Mouse (Mus musculus): Measurements from ENCODE around the gene Sulf2. TPM values are rescaled to one million over a fixed set of nuclear protein-coding genes. Genes with fewer than 3 reads are reported as not detected.

The Sulf2 gene
- polyA plus RNA-seq, 1 experiment from 2014 or later, result 68.4 TPM

DNA sequence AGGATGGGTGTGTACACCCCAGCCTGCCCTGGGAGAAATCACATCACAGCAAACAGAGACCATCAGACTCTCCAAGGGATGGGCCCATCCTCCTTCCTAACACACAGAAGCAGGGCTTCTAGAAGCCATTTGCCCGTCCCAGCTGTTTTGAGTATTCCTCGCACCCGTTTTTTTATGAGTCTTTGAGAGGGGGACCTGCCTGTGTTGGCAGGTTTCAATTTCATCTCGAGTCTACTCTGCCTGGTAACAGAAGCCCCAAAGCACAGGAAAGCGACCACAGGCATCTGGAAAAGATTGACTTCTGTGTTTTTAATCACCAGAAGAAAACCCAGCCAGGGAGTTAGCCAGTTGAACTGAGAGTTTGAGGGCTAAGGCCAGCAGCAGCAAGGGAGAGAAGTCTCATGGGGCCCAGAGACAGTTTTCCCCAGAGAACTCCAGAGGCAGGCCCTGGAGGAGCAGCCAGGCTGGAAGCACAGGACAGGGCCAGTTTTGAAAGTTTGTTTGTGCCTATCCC lies 24.7 kb upstream of the Sulf2 start:
- H3K4me2 ChIP-seq (ENCODE audit: low read depth, low read length), result no peak overlapping the region
- H3K36me3 ChIP-seq (ENCODE audit: control insufficient read depth, insufficient read depth, low read length), result no peaks in the 10 kb centered on the region
- peaks cover 26% of the 10 kb centered on the region for H3K4me1 ChIP-seq (ENCODE audit: control insufficient read depth, insufficient read depth, low read length)
- 33% methylated on average over 5 of the region's 5 CpGs for WGBS
- peak overlapping the region; percentile 38 for H3K27ac ChIP-seq (ENCODE audit: low read length)
- H3K27me3 ChIP-seq (replicated peaks; ENCODE audit: control insufficient read depth, insufficient read depth, low read length), result no peaks in the 10 kb centered on the region
- H3K9me3 ChIP-seq (ENCODE audit: control insufficient read depth, low read length), result no peaks in the 10 kb centered on the region
- H3K9ac ChIP-seq (ENCODE audit: low read depth, low read length), result peak overlapping the region; percentile 38; the same call in 1 of the 2 replicates
- ATAC-seq, result no peak
- H3K4me3 ChIP-seq (ENCODE audit: low read length), result no peak overlapping the region

DNA sequence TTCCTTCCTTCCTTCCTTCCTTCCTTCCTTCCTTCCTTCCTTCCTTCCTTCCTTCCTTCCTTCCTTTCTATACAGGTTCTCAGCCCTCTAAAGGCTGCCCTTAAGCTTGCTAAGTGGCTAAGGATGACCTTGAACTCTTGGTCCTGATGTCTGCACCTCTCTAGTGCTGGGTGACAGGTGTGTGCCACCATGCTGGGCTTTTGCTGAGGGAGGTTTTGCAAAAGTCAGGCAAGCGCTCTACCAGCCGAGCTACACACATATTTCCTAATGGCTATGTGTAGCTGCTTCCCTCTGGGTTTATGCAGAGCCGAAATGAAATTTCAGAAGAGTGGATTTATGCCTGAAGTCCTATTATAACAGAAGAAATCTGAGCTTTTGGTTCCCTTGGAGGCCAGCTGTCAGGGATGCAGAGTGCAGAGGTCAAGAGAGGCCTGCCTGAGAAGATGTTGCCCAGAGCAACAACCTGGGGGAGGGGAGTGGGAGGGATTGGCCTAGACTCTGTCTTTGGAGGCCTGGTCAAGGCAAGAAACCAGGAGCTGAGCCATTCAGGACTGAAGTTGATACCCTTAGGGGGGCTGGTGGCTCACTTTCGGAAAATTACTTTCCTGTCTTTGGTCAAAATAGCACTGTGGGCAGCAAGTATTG lies 24.1 kb upstream of the Sulf2 start:
- 64% methylated on average over 4 of the region's 4 CpGs for WGBS
- no peaks in the 10 kb centered on the region for H3K27me3 ChIP-seq (replicated peaks; ENCODE audit: control insufficient read depth, insufficient read depth, low read length)
- H3K4me1 ChIP-seq (ENCODE audit: control insufficient read depth, insufficient read depth, low read length), result peaks cover 25% of the 10 kb centered on the region
- no peak overlapping the region for H3K4me2 ChIP-seq (ENCODE audit: low read depth, low read length)
- no peak for ATAC-seq
- no peaks in the 10 kb centered on the region for H3K36me3 ChIP-seq (ENCODE audit: control insufficient read depth, insufficient read depth, low read length)
- H3K9me3 ChIP-seq (ENCODE audit: control insufficient read depth, low read length), result no peaks in the 10 kb centered on the region
- H3K9ac ChIP-seq (ENCODE audit: low read depth, low read length), result peak overlapping the region; percentile 38; the same call in 1 of the 2 replicates
- H3K4me3 ChIP-seq (ENCODE audit: low read length), result no peak overlapping the region
- peak overlapping the region; percentile 38 for H3K27ac ChIP-seq (ENCODE audit: low read length)

DNA sequence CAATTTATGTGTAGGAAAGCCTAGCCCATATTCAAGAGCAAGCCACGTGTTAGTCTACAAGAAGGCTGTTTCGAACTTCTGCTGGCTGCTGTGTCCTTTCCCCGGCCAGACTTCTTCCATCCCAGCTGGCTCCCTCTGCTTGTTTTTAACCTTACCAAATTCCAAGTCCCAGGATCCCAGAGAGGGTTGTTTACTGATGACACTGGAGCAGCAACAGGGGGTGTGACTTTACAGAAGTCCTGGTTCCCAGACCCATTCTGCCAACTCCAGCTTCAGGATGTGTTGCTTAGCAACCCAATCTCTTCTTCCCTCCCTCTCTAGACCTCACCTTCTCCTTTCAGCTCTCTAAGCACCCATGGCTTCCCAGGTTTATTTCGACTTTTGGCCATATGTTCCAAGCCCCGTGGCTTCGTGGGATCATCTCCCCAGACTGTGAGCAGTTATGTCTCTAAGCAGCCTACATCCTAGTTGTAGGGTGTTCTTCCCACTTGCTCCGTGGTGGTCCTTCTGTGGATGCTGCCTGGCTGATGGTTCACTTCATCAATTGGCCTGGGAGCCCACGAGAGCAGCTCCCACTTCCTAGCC lies 20.2 kb upstream of the Sulf2 start:
- H3K9ac ChIP-seq (ENCODE audit: low read depth, low read length), result no peak overlapping the region
- peaks cover 24% of the 10 kb centered on the region for H3K4me1 ChIP-seq (ENCODE audit: control insufficient read depth, insufficient read depth, low read length)
- H3K27me3 ChIP-seq (replicated peaks; ENCODE audit: control insufficient read depth, insufficient read depth, low read length), result no peaks in the 10 kb centered on the region
- no peak for ATAC-seq
- H3K4me3 ChIP-seq (ENCODE audit: low read length), result no peak overlapping the region
- no peaks in the 10 kb centered on the region for H3K36me3 ChIP-seq (ENCODE audit: control insufficient read depth, insufficient read depth, low read length)
- WGBS, result 45% methylated on average over 8 of the region's 8 CpGs
- H3K9me3 ChIP-seq (ENCODE audit: control insufficient read depth, low read length), result no peaks in the 10 kb centered on the region
- no peak overlapping the region for H3K4me2 ChIP-seq (ENCODE audit: low read depth, low read length)
- no peak overlapping the region for H3K27ac ChIP-seq (ENCODE audit: low read length)

DNA sequence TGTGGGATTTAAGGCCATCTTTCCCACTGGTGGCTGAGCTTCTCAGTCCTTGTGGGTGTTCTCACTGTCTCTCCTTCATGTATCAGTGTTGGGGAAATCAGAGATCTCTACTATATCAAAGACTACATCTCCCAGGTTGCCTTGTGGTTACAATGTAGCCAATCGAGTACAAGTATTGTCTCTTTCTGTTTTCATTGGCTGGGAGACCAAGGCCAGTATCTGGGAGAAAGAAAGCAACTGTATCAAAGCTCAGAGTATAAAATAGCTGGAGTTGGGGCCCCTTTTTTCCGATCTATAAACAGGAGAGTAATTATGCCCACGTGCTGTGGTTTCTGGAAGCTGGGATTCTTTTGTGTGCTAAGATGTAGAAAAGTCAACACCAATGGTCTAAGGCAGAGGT lies 19.7 kb upstream of the Sulf2 start:
- Histone ChIP-seq H3K27ac (ENCODE audit: low read length) (no peak overlapping the region), H3K4me3 (ENCODE audit: low read length) (no peak overlapping the region), H3K4me2 (ENCODE audit: low read depth, low read length) (no peak overlapping the region), H3K36me3 (ENCODE audit: control insufficient read depth, insufficient read depth, low read length) (no peaks in the 10 kb centered on the region), H3K9ac (ENCODE audit: low read depth, low read length) (no peak overlapping the region), H3K27me3 (replicated peaks; ENCODE audit: control insufficient read depth, insufficient read depth, low read length) (no peaks in the 10 kb centered on the region), H3K4me1 (ENCODE audit: control insufficient read depth, insufficient read depth, low read length) (peaks cover 20% of the 10 kb centered on the region), H3K9me3 (ENCODE audit: control insufficient read depth, low read length) (no peaks in the 10 kb centered on the region)
- 15% methylated on average over 3 of the region's 3 CpGs for WGBS
- ATAC-seq, result peak; percentile 50

DNA sequence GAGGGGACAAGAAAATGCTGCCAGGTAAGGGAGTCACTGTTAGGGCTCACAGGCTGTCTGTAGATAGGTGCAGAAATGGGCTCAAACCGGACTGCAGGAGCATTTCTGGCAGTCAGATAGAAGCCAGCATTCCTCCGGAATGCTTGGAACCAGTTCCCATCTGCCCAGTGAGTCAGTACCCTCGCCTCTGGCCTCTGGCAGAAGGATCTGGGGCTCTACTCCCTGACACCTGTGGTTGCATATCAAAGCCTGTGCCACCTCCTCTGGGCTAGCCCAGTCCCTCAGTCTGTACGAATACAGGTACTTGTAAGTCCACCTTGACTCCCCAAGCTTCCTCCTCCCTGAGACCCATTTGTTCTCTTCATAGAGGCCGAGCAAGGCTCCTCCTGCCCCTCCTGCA lies 17.7 kb upstream of the Sulf2 start:
- H3K9ac ChIP-seq (ENCODE audit: low read depth, low read length), result no peak overlapping the region
- H3K36me3 ChIP-seq (ENCODE audit: control insufficient read depth, insufficient read depth, low read length), result no peaks in the 10 kb centered on the region
- no peak overlapping the region for H3K27ac ChIP-seq (ENCODE audit: low read length)
- H3K4me2 ChIP-seq (ENCODE audit: low read depth, low read length), result no peak overlapping the region
- no peaks in the 10 kb centered on the region for H3K27me3 ChIP-seq (replicated peaks; ENCODE audit: control insufficient read depth, insufficient read depth, low read length)
- 70% methylated on average over 5 of the region's 5 CpGs for WGBS
- H3K9me3 ChIP-seq (ENCODE audit: control insufficient read depth, low read length), result no peaks in the 10 kb centered on the region
- no peak for ATAC-seq
- H3K4me3 ChIP-seq (ENCODE audit: low read length), result no peak overlapping the region
- H3K4me1 ChIP-seq (ENCODE audit: control insufficient read depth, insufficient read depth, low read length), result peaks cover 15% of the 10 kb centered on the region

DNA sequence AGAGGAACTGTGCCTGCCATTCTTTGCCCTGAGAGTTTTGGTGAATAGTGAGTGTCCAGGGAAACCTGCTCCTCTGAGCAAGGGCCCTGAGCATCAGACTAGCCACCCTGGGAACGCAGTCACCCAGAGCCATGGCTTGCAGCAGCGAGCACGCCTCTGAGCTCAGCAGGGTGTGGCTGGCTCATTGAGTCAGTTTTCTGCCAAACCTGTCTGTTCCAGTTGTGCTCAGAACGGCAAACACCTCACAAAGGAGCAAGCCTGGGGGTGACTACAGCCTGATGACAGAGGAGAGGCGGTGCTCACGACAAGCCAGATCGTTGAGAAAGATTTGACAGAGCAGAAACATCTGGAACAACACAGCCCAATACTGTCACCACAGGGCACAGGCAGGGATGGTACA lies 14.7 kb upstream of the Sulf2 start:
- Histone ChIP-seq H3K4me1 (ENCODE audit: control insufficient read depth, insufficient read depth, low read length) (peaks cover 15% of the 10 kb centered on the region), H3K4me2 (ENCODE audit: low read depth, low read length) (no peak overlapping the region), H3K9ac (ENCODE audit: low read depth, low read length) (no peak overlapping the region), H3K27ac (ENCODE audit: low read length) (no peak overlapping the region), H3K36me3 (ENCODE audit: control insufficient read depth, insufficient read depth, low read length) (no peaks in the 10 kb centered on the region), H3K9me3 (ENCODE audit: control insufficient read depth, low read length) (no peaks in the 10 kb centered on the region), H3K27me3 (replicated peaks; ENCODE audit: control insufficient read depth, insufficient read depth, low read length) (no peaks in the 10 kb centered on the region), H3K4me3 (ENCODE audit: low read length) (no peak overlapping the region)
- WGBS, result 51% methylated on average over 7 of the region's 7 CpGs
- peak; percentile 69 for ATAC-seq

DNA sequence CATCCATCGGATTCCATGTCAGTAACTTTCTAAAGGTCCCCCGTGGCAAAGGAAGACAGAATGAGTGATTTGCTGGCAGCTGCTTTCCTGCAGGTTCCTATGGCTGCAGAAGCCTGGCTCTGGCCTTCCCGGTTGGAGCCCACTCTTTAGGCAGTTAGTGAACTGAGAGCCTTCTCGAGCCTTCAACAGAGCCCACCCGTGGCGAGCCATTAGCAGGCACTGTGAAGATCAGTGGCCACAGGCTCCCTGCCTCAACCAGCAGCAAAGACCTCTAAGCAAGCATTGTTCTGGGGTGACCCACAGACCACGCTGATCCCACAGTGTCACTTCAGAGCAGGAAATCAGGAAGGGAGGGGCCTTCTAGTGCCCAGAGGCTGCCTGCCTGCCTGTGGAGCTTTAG lies 13.4 kb upstream of the Sulf2 start:
- Histone ChIP-seq H3K4me3 (ENCODE audit: low read length) (no peak overlapping the region), H3K27ac (ENCODE audit: low read length) (0 out of 2 replicates have a peak overlapping the region, but pooled peaks have one; percentile 24), H3K36me3 (ENCODE audit: control insufficient read depth, insufficient read depth, low read length) (no peaks in the 10 kb centered on the region), H3K9ac (ENCODE audit: low read depth, low read length) (peak overlapping the region; percentile 41), H3K27me3 (replicated peaks; ENCODE audit: control insufficient read depth, insufficient read depth, low read length) (no peaks in the 10 kb centered on the region), H3K4me2 (ENCODE audit: low read depth, low read length) (no peak overlapping the region), H3K9me3 (ENCODE audit: control insufficient read depth, low read length) (no peaks in the 10 kb centered on the region), H3K4me1 (ENCODE audit: control insufficient read depth, insufficient read depth, low read length) (peaks cover 15% of the 10 kb centered on the region)
- no peak for ATAC-seq
- 59% methylated on average over 7 of the region's 7 CpGs for WGBS

DNA sequence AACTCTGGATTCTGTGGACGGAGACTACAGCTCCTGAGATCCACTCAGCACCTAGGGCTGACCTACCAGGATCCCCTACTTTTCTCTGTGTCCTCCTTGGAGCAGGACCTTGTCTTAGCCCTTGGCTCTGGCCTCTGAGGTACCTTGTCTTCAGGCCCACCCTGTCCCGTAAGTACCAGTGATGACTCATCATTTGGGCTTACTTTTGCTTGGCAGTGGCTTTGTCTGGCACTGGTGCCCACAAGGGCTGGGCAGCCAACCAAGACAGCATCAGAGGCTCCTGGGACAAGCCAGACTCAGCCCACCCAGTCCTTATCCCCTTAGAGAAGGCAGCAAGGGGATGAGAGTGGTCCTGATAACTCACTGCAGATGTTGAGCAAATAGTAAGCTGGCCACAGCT lies 11.9 kb upstream of the Sulf2 start:
- H3K4me2 ChIP-seq (ENCODE audit: low read depth, low read length), result no peak overlapping the region
- 94% methylated on average over 2 of the region's 2 CpGs for WGBS
- H3K4me3 ChIP-seq (ENCODE audit: low read length), result no peak overlapping the region
- no peaks in the 10 kb centered on the region for H3K36me3 ChIP-seq (ENCODE audit: control insufficient read depth, insufficient read depth, low read length)
- no peaks in the 10 kb centered on the region for H3K9me3 ChIP-seq (ENCODE audit: control insufficient read depth, low read length)
- ATAC-seq, result no peak
- no peaks in the 10 kb centered on the region for H3K27me3 ChIP-seq (replicated peaks; ENCODE audit: control insufficient read depth, insufficient read depth, low read length)
- no peak overlapping the region for H3K9ac ChIP-seq (ENCODE audit: low read depth, low read length)
- no peak overlapping the region for H3K27ac ChIP-seq (ENCODE audit: low read length)
- peaks cover 15% of the 10 kb centered on the region for H3K4me1 ChIP-seq (ENCODE audit: control insufficient read depth, insufficient read depth, low read length)

DNA sequence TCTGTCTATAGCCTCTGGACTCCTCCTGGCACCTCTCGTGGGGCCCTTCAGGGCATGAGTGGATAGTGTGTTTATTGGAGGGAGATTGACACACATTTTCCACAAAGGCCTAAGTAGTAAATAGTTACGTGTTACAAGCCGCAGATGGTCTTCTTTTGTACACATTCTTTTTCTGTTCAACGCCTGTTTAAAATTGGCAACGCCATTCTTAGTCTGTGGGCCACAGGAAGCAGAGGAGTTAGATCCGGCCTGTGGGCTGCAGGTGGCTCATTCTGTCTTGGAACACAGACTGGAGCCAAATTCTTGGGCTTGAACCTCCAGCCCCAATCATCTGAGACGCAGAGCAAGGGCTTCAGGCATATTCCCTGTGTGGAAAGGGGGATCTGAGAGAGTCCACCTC lies 9.9 kb upstream of the Sulf2 start:
- Histone ChIP-seq H3K9me3 (ENCODE audit: control insufficient read depth, low read length) (no peaks in the 10 kb centered on the region), H3K27ac (ENCODE audit: low read length) (no peak overlapping the region), H3K4me1 (ENCODE audit: control insufficient read depth, insufficient read depth, low read length) (peaks cover 17% of the 10 kb centered on the region), H3K36me3 (ENCODE audit: control insufficient read depth, insufficient read depth, low read length) (no peaks in the 10 kb centered on the region), H3K27me3 (replicated peaks; ENCODE audit: control insufficient read depth, insufficient read depth, low read length) (no peaks in the 10 kb centered on the region), H3K4me3 (ENCODE audit: low read length) (no peak overlapping the region), H3K4me2 (ENCODE audit: low read depth, low read length) (no peak overlapping the region), H3K9ac (ENCODE audit: low read depth, low read length) (no peak overlapping the region)
- 60% methylated on average over 7 of the region's 7 CpGs for WGBS
- ATAC-seq, result no peak
